Mouse (Mus musculus) megakaryocyte, embryonic 14.5 days (primary cell): ENCODE results near the gene 3100002H09Rik.

Source experiments
- FLI1 ChIP-seq: IDR thresholded peaks from 2 replicates; pipeline ENCODE4 v1.6.1; 2012; ENCODE audit warnings: low read length, inconsistent platforms, mixed read lengths
- GATA1 ChIP-seq: IDR thresholded peaks from 3 replicates; pipeline ENCODE4 v1.6.1; 2012; ENCODE audit warnings: mixed read lengths, low read length, inconsistent platforms, borderline replicate concordance

GRCm38 (mm10) chr4:124607166-124607565 is 3.4 kb downstream of the 3100002H09Rik start:
- TF ChIP-seq FLI1 (no peak), GATA1 (no peak)
